Mouse (Mus musculus) c-Kit-positive CD71-positive TER-119-negative erythroid progenitor cells, embryonic 14.5 days (primary cell): Measurements from ENCODE around the gene Tbc1d19.

ENCODE experiments used
- DNase-seq: peaks from one replicate; pipeline ENCODE4 v3.0.0-alpha.2; 2013; ENCODE audit warnings: low read depth

The Tbc1d19 gene

GRCm38 (mm10) chr5:53953216-53953615 is 143.8 kb downstream of the Tbc1d19 start:
- no peak for DNase-seq
